Mouse (Mus musculus): ENCODE data around the gene Sema7a. TPM values are rescaled to one million over a fixed set of nuclear protein-coding genes. Genes with fewer than 3 reads are reported as not detected.

The Sema7a gene
- polyA plus RNA-seq, 1 experiment from 2014 or later: 0.72 TPM

- 56% methylated on average over 6 of the region's 6 CpGs for WGBS
- no peak overlapping the region for H3K4me3 ChIP-seq (ENCODE audit: low read length)
- no peak for ATAC-seq
- no peaks in the 10 kb centered on the region for H3K36me3 ChIP-seq (ENCODE audit: control insufficient read depth, insufficient read depth, low read length)
- no peak overlapping the region for H3K27ac ChIP-seq (ENCODE audit: low read length)
- peaks cover 18% of the 10 kb centered on the region for H3K27me3 ChIP-seq (replicated peaks; ENCODE audit: control insufficient read depth, insufficient read depth, low read length)
- peaks cover 7% of the 10 kb centered on the region for H3K4me1 ChIP-seq (ENCODE audit: control insufficient read depth, insufficient read depth, low read length)
- no peak overlapping the region for H3K4me2 ChIP-seq (ENCODE audit: low read depth, low read length)
- H3K9ac ChIP-seq (ENCODE audit: low read depth, low read length): no peak overlapping the region
- no peaks in the 10 kb centered on the region for H3K9me3 ChIP-seq (ENCODE audit: control insufficient read depth, low read length)
Measured at GRCm38 (mm10) chr9:57937651-57938050, 2.3 kb upstream of the Sema7a start.

GRCm38 (mm10) chr9:57938225-57939055 lies 1.5 kb upstream of the Sema7a start:
- Histone ChIP-seq H3K4me2 (ENCODE audit: low read depth, low read length) (no peak overlapping the region), H3K27ac (ENCODE audit: low read length) (no peak overlapping the region), H3K9ac (ENCODE audit: low read depth, low read length) (no peak overlapping the region), H3K27me3 (replicated peaks; ENCODE audit: control insufficient read depth, insufficient read depth, low read length) (peaks cover 18% of the 10 kb centered on the region), H3K4me3 (ENCODE audit: low read length) (no peak overlapping the region), H3K4me1 (ENCODE audit: control insufficient read depth, insufficient read depth, low read length) (peaks cover 7% of the 10 kb centered on the region), H3K36me3 (ENCODE audit: control insufficient read depth, insufficient read depth, low read length) (no peaks in the 10 kb centered on the region), H3K9me3 (ENCODE audit: control insufficient read depth, low read length) (no peaks in the 10 kb centered on the region)
- WGBS: 73% methylated on average over 5 of the region's 5 CpGs
- no peak for ATAC-seq

GRCm38 (mm10) chr9:57940349-57940794 lies 460 bp downstream of the Sema7a start:
- Histone ChIP-seq H3K9ac (ENCODE audit: low read depth, low read length) (peak overlapping the region; percentile 75), H3K9me3 (ENCODE audit: control insufficient read depth, low read length) (no peaks in the 10 kb centered on the region), H3K27me3 (replicated peaks; ENCODE audit: control insufficient read depth, insufficient read depth, low read length) (peaks cover 18% of the 10 kb centered on the region), H3K36me3 (ENCODE audit: control insufficient read depth, insufficient read depth, low read length) (no peaks in the 10 kb centered on the region), H3K4me3 (ENCODE audit: low read length) (peak overlapping the region; percentile 86), H3K27ac (ENCODE audit: low read length) (no peak overlapping the region), H3K4me1 (ENCODE audit: control insufficient read depth, insufficient read depth, low read length) (peaks cover 10% of the 10 kb centered on the region), H3K4me2 (ENCODE audit: low read depth, low read length) (peak overlapping the region; percentile 96)
- peak; percentile 76 for ATAC-seq
- WGBS: under 1% methylated on average over 44 of the region's 44 CpGs

GRCm38 (mm10) chr9:57940861-57941638 lies 1.1 kb downstream of the Sema7a start:
- peak overlapping the region; percentile 75 for H3K9ac ChIP-seq (ENCODE audit: low read depth, low read length)
- no peaks in the 10 kb centered on the region for H3K9me3 ChIP-seq (ENCODE audit: control insufficient read depth, low read length)
- ATAC-seq: peak; percentile 20; the same call in 1 of the 2 replicates
- peak overlapping the region; percentile 96 for H3K4me2 ChIP-seq (ENCODE audit: low read depth, low read length)
- no peak overlapping the region for H3K27ac ChIP-seq (ENCODE audit: low read length)
- peak overlapping the region; percentile 86 for H3K4me3 ChIP-seq (ENCODE audit: low read length)
- H3K27me3 ChIP-seq (replicated peaks; ENCODE audit: control insufficient read depth, insufficient read depth, low read length): peaks cover 18% of the 10 kb centered on the region
- 4% methylated on average over 28 of the region's 28 CpGs for WGBS
- peaks cover 10% of the 10 kb centered on the region for H3K4me1 ChIP-seq (ENCODE audit: control insufficient read depth, insufficient read depth, low read length)
- H3K36me3 ChIP-seq (ENCODE audit: control insufficient read depth, insufficient read depth, low read length): no peaks in the 10 kb centered on the region

GRCm38 (mm10) chr9:57942039-57942438 lies 2.1 kb downstream of the Sema7a start:
- Histone ChIP-seq H3K36me3 (ENCODE audit: control insufficient read depth, insufficient read depth, low read length) (no peaks in the 10 kb centered on the region), H3K27ac (ENCODE audit: low read length) (no peak overlapping the region), H3K9ac (ENCODE audit: low read depth, low read length) (peak overlapping the region; percentile 16; the same call in 1 of the 2 replicates), H3K27me3 (replicated peaks; ENCODE audit: control insufficient read depth, insufficient read depth, low read length) (peaks cover 15% of the 10 kb centered on the region), H3K9me3 (ENCODE audit: control insufficient read depth, low read length) (no peaks in the 10 kb centered on the region), H3K4me2 (ENCODE audit: low read depth, low read length) (0 out of 2 replicates have a peak overlapping the region, but pooled peaks have one; percentile 10), H3K4me3 (ENCODE audit: low read length) (peak overlapping the region; percentile 86; the same call in 1 of the 2 replicates), H3K4me1 (ENCODE audit: control insufficient read depth, insufficient read depth, low read length) (peaks cover 10% of the 10 kb centered on the region)
- WGBS: 61% methylated on average over 2 of the region's 2 CpGs
- no peak for ATAC-seq

GRCm38 (mm10) chr9:57943067-57943466 lies 3.2 kb downstream of the Sema7a start:
- Histone ChIP-seq H3K4me3 (ENCODE audit: low read length) (no peak overlapping the region), H3K4me1 (ENCODE audit: control insufficient read depth, insufficient read depth, low read length) (peaks cover 18% of the 10 kb centered on the region), H3K27me3 (replicated peaks; ENCODE audit: control insufficient read depth, insufficient read depth, low read length) (peaks cover 15% of the 10 kb centered on the region), H3K36me3 (ENCODE audit: control insufficient read depth, insufficient read depth, low read length) (no peaks in the 10 kb centered on the region), H3K27ac (ENCODE audit: low read length) (no peak overlapping the region), H3K4me2 (ENCODE audit: low read depth, low read length) (no peak overlapping the region), H3K9ac (ENCODE audit: low read depth, low read length) (no peak overlapping the region), H3K9me3 (ENCODE audit: control insufficient read depth, low read length) (no peaks in the 10 kb centered on the region)
- WGBS: 31% methylated on average over 2 of the region's 2 CpGs
- ATAC-seq: no peak

GRCm38 (mm10) chr9:57944572-57944971 lies 4.7 kb downstream of the Sema7a start:
- H3K9ac ChIP-seq (ENCODE audit: low read depth, low read length): peak overlapping the region; percentile 16; the same call in 1 of the 2 replicates
- H3K9me3 ChIP-seq (ENCODE audit: control insufficient read depth, low read length): no peaks in the 10 kb centered on the region
- WGBS: 18% methylated on average over 5 of the region's 5 CpGs
- ATAC-seq: no peak
- no peak overlapping the region for H3K4me3 ChIP-seq (ENCODE audit: low read length)
- no peak overlapping the region for H3K27ac ChIP-seq (ENCODE audit: low read length)
- peaks cover 15% of the 10 kb centered on the region for H3K27me3 ChIP-seq (replicated peaks; ENCODE audit: control insufficient read depth, insufficient read depth, low read length)
- no peak overlapping the region for H3K4me2 ChIP-seq (ENCODE audit: low read depth, low read length)
- H3K4me1 ChIP-seq (ENCODE audit: control insufficient read depth, insufficient read depth, low read length): peaks cover 19% of the 10 kb centered on the region
- H3K36me3 ChIP-seq (ENCODE audit: control insufficient read depth, insufficient read depth, low read length): no peaks in the 10 kb centered on the region

GRCm38 (mm10) chr9:57945771-57946616 lies 6.1 kb downstream of the Sema7a start:
- Histone ChIP-seq H3K4me3 (ENCODE audit: low read length) (no peak overlapping the region), H3K36me3 (ENCODE audit: control insufficient read depth, insufficient read depth, low read length) (no peaks in the 10 kb centered on the region), H3K4me1 (ENCODE audit: control insufficient read depth, insufficient read depth, low read length) (peaks cover 22% of the 10 kb centered on the region), H3K27ac (ENCODE audit: low read length) (no peak overlapping the region), H3K27me3 (replicated peaks; ENCODE audit: control insufficient read depth, insufficient read depth, low read length) (peaks cover 12% of the 10 kb centered on the region), H3K9me3 (ENCODE audit: control insufficient read depth, low read length) (no peaks in the 10 kb centered on the region), H3K9ac (ENCODE audit: low read depth, low read length) (no peak overlapping the region), H3K4me2 (ENCODE audit: low read depth, low read length) (no peak overlapping the region)
- no peak for ATAC-seq
- 74% methylated on average over 8 of the region's 8 CpGs for WGBS
